Mouse (Mus musculus) erythroblast, embryonic 14.5 days (primary cell): Measurements from ENCODE around the gene Frmd8. TPM values are rescaled to one million over a fixed set of nuclear protein-coding genes. Genes with fewer than 3 reads are reported as not detected.

ENCODE experiments used
- H3K27me3 ChIP-seq: 2 replicates; pipeline ENCODE4 v1.6.1; 2012; ENCODE audit warnings: inconsistent platforms; ENCODE audit not compliant: control insufficient read depth
- H3K36me3 ChIP-seq: 2 replicates; pipeline ENCODE4 v1.6.1; 2012; ENCODE audit warnings: mild to moderate bottlenecking, inconsistent platforms; ENCODE audit not compliant: control insufficient read depth
- H3K4me1 ChIP-seq: 2 replicates; pipeline ENCODE4 v1.6.1; 2012; ENCODE audit warnings: inconsistent platforms; ENCODE audit not compliant: control insufficient read depth
- H3K4me3 ChIP-seq: replicated peaks from 2 replicates; pipeline ENCODE3; 2012; ENCODE audit warnings: moderate library complexity, mild to moderate bottlenecking, inconsistent platforms
- H3K9me3 ChIP-seq: 2 replicates; pipeline ENCODE4 v1.6.1; 2012; ENCODE audit warnings: low read length, inconsistent platforms, mixed read lengths; ENCODE audit not compliant: control insufficient read depth
- GATA1 ChIP-seq: IDR thresholded peaks from 2 replicates; pipeline ENCODE4 v1.6.1; 2012; ENCODE audit warnings: low read length, inconsistent platforms, mixed read lengths
- TAL1 ChIP-seq: IDR thresholded peaks from 3 replicates; pipeline ENCODE4 v1.6.1; 2012; ENCODE audit warnings: low read length, inconsistent platforms, mixed read lengths
- polyA plus RNA-seq: library from polyadenylated mRNA; stranded (reverse); fragments of >175 nt; gene quantifications from 2 replicates; pipeline ENCODE4 v1.2.3, GENCODE M21; 2012

Gene Frmd8
- polyA plus RNA-seq, 1 experiment: 0.75 TPM

DNA sequence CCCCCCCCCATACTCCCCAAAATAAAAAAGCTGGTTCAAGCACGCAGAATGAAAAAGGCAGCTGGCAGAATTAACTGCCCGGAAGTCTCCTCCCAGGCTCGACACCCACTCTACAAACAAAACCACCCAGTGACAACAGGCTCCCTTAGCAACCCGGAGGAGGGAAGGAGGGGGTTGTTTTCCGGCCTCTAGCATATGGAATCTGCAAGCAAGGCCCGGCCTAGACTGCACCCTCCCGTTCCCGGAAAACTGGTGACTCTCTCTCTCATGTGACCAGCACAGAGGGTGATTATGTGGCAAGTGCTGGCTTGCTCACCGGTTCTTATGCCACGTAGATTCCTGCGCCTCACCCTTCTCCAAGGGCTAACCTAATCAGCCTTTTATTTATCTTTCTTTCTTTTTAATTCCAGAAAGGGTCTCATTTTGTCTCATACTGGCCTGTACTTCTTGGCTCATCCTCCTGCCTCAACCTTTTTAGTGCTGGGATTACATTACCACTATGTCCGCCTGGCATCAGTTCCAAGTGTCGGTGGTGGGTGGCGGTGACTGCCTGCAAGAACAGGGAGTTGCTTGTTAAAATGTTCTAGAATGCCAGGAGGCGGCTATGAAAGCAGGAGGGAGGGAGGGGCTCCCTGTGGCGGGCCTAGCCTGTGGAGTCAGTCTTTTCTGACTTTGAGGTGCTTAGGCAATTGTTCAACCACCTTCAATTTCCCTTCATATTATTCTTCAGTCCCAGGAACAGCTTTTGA is 28.3 kb downstream of the Frmd8 start:
- peaks cover 21% of the 10 kb centered on the region for H3K36me3 ChIP-seq
- TF ChIP-seq TAL1 (no peak), GATA1 (no peak)
- no peaks in the 10 kb centered on the region for H3K27me3 ChIP-seq
- H3K4me3 ChIP-seq: peak overlapping the region; percentile 67
- no peaks in the 10 kb centered on the region for H3K9me3 ChIP-seq
- peaks cover 99% of the 10 kb centered on the region for H3K4me1 ChIP-seq

DNA sequence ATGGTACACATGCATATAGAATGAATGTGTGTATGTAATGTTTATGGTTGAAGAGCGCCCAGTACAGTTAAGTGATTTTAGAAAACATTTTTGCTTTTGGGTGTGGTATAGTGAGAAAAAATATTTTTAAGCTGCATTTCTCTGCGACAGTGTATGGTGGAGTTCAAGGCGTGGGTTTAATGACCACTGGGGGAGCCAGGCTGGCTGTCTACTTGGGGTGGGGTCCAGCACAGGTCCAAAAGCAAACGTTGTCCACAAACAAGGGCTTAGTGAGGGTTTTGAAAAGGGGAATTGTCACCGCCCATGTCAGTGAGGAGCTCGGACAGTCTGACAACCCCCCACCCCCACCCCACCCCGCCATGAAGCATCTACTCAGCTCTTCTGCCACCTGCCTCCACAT is 28.9 kb downstream of the Frmd8 start:
- H3K27me3 ChIP-seq: no peaks in the 10 kb centered on the region
- H3K36me3 ChIP-seq: peaks cover 20% of the 10 kb centered on the region
- TF ChIP-seq TAL1 (no peak), GATA1 (no peak)
- H3K4me1 ChIP-seq: peaks cover 99% of the 10 kb centered on the region
- no peaks in the 10 kb centered on the region for H3K9me3 ChIP-seq
- H3K4me3 ChIP-seq: peak overlapping the region; percentile 67

DNA sequence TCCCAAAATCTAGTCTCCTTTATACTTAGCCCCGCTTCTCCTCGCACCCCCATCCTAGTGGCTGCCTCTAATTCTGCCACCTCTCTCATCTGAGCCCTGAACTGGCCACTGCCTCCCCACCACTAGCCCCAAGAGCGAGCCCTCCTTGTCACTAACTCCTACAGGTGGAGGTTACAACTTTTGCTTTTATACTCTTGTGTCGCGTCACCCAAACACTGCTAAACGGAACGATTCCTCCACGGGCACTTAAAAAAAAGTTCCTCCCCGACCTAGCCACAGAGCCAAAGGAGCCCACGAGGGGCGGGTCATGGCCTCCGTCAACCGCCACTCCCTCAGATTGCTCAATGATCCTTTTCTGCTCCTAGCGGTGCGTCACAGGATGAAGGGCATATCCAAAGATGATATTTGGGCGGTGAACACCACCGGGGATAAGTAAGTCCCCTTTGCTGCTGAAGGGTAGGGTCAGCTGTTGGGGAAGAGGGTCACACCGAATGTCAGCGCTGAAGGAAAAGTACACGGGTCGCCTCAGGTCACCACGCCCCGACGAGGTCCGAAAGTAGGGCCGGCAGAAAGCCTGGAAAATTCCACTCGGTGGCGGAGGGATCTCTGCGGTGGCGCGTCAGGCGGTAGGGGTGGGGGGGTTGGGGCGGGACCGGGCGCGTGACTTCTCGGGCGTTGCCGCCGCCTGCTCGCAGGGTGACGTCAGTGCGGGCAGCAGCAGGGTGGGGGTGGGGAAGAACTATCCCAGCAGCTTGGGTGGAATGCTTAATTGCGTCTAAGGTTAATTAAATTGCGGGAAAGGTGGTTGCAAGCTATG is 29.5 kb downstream of the Frmd8 start:
- H3K27me3 ChIP-seq: no peaks in the 10 kb centered on the region
- no peaks in the 10 kb centered on the region for H3K9me3 ChIP-seq
- H3K4me3 ChIP-seq: peak overlapping the region; percentile 67
- H3K4me1 ChIP-seq: peaks cover 99% of the 10 kb centered on the region
- TF ChIP-seq TAL1 (no peak), GATA1 (no peak)
- peaks cover 20% of the 10 kb centered on the region for H3K36me3 ChIP-seq

DNA sequence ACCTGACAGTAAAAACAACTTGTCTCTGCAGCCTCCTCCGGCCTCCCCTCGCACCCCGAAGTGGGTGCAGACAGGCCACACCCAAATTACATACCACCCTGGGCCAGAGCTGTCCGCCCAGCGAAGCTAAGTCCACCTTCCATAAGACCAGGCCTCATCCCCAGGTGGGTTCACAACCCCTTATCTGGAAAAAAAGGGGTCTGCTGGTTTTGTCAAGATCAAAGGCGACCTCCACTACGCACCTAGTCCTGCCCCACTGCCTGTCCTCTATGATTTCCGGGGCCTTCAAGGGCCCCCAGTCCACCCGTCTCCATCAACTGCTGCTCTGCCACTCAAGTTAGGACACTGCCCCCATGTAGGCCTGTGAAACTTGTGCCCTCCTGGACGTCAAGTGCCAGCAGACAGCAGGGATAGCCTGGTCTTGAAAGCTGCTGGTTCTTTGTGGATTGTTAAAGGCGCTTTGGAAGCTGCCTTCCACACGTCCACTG is 30.2 kb downstream of the Frmd8 start:
- Histone ChIP-seq H3K36me3 (peaks cover 20% of the 10 kb centered on the region), H3K4me3 (peak overlapping the region; percentile 67), H3K9me3 (no peaks in the 10 kb centered on the region), H3K4me1 (peaks cover 95% of the 10 kb centered on the region), H3K27me3 (no peaks in the 10 kb centered on the region)
- TF ChIP-seq GATA1 (no peak), TAL1 (no peak)

DNA sequence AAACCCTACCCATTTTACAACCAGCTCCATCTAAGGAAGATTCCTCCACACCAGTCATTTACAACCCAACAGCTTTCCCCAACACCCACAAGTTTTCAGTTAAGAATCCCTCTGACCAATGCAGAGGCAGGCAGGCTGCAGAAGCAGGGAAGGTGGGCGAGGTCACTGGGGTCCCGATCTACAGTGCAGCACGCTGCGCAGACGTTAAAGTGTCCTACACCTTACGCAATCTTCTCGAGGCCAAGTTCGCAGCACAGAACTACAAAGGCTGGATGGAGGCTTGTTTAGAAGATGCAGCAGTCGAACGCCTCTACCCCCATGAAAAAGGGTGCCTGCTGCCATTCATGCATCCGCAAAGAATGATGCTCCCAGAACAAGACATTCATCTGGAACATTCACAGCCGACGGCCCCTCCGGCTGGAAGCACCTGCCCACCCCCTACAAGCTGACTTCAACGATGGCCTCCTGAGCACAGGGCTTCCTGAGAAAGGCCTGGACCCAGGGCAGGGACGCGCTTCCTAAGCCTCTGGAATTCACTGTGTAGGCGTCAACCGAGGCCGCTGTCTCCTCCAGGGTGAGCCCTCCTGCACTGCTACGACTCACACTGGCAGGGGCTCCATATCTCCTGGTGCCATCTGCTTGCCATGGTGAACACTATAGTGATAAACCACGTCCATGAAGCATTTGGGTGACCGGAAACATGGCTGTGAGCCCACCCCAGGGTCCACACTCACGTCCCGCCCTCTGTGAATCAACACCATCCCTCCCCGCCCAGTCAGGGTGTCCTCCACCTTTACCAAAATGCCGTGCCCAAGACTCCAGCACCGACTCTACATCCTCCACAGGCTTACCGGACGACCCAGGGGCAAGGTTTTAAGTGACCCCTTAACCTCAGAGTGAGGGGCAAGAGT is 31.0 kb downstream of the Frmd8 start:
- TF ChIP-seq TAL1 (peak; percentile 64), GATA1 (peak; percentile 77)
- Histone ChIP-seq H3K4me3 (peak overlapping the region; percentile 67), H3K4me1 (peaks cover 92% of the 10 kb centered on the region), H3K36me3 (peaks cover 20% of the 10 kb centered on the region), H3K9me3 (no peaks in the 10 kb centered on the region), H3K27me3 (no peaks in the 10 kb centered on the region)

DNA sequence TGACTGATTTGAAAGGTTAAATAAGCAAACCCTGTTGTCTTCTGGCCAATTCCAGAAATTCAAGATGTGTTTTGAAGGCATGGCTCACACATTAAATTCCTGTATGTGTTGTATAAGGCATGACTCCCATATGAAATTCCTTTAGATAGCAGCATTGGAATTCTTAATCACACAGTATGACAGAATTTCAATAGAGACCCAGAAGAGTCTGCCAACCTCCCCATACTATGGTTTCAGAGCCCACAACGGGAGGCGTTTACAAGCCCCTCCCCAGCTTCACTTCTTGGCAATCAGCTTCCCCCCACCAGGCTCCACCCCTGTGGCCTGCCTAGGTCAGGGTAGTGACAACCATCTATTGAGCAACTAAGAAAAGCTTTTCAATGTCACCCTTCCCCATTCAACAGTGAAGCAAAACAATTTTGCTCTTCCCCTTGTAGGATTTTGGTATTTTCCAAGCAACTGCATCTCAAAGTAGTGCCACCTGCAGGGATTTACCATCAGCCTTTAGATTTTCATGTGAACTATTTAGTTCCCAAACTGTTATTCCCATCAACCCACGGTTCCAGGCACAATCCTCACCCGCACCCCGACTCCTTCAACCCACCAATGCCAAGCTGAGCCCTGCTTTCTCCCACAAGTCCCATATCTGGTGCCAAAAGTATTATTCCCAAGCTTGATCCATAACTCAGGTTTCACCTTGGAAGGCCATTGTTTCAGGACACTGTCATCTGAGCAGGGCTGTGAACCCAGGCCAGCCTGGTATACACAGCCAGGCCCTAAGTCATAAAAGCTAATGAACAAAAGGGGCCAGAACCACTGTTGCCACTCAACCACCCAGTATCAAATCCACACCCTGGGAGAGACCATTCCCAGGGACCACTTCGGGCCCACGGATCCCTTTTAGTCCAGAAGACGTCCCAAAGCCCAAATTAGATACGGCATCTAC is 32.0 kb downstream of the Frmd8 start:
- Histone ChIP-seq H3K4me3 (peak overlapping the region; percentile 67), H3K27me3 (peaks cover 6% of the 10 kb centered on the region), H3K9me3 (no peaks in the 10 kb centered on the region), H3K4me1 (peaks cover 86% of the 10 kb centered on the region), H3K36me3 (peaks cover 20% of the 10 kb centered on the region)
- TF ChIP-seq GATA1 (no peak), TAL1 (no peak)

DNA sequence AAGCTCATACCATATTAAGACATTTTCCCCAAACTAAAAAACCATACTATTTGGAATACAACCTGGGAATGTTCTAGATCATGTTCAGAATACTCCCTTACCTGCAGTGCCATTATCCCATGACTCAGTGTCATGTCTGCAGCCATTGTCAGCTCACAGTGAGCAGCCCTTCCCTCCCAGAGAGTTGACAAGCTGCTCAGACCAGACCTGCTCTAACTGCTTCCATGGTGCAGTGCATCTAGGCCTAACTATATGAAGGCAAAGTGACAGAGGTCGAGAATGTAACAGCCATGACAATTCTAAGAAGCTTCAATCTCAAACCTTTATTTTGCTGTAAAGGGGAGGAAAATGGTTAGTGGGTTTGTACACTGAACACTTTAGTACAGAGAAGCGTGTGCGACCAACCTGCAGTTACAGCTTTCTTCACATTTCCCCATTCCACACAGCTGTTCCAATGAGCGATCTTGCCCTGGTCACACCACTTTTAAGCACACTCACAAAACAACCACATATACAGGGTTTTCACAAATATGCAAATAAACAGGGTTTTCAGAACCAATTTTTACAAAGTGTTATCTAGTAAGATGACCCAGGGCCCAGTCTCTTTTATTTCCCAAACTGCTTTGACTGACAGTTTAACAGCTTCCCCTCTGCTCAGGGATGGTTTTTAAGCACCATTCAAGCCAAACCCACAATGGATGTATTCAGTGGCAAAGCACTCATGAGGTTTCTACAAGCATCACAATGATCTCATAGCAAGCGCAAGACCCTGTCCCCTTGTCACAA is 32.9 kb downstream of the Frmd8 start:
- Histone ChIP-seq H3K4me1 (peaks cover 78% of the 10 kb centered on the region), H3K4me3 (peak overlapping the region; percentile 67), H3K27me3 (peaks cover 6% of the 10 kb centered on the region), H3K36me3 (peaks cover 20% of the 10 kb centered on the region), H3K9me3 (no peaks in the 10 kb centered on the region)
- TF ChIP-seq GATA1 (no peak), TAL1 (no peak)
